Mouse (Mus musculus): ENCODE results near the gene Ccdc121.
"Not testable (repeated sequence)": the region's sequence is repeated elsewhere in the genome, so short reads cannot be mapped to it uniquely, and the experiment has no call there.

The Ccdc121 gene

GRCm38 (mm10) chr1:181510855-181511254, 396 bp downstream of the Ccdc121 start:
- not testable (repeated sequence) for DNase-seq

GRCm38 (mm10) chr1:181505367-181505766, 5.9 kb downstream of the Ccdc121 start:
- no peak for DNase-seq

- DNase-seq = no peak
Measured at GRCm38 (mm10) chr1:181503471-181503870, 7.8 kb downstream of the Ccdc121 start.

DNA sequence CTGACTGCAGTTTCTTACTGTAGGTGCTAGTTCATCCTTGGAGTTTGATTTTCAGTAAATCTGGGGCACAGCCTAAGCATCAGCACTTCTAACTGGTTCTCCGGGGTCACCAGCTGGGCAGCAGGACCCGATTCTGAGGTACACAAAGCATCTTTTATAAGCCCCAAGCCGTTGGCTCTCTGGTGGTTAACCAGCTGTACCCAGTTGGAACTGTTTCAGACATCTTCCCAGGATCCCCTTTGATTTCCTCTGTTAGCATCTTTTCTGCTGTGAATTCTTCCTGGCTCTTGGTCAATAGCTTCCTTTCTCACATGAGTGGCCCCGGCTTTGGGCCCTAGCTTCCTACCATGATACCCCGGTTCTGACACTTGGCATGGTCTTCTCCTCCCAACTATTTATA, 26.6 kb downstream of the Ccdc121 start:
- DNase-seq = no peak

DNA sequence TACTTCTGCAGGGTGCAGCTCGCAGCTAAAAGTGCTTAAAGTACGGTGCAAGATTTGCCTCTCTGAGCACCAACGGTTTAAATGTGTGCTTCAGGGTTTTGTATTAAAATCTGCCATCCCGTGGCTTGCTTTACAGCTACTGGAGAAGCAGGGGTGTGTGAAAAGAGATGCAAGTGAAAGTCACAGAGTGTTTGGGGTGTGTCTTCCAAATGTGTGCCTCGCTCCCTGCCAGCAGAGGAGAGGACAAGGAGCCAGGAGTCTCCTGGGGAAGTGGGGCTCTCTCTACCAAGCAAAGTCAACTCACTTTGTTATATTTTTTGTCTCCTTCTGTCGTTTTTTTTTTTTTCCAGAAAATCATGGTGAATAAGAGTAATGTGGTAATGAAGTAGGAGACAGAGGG, 34.7 kb downstream of the Ccdc121 start:
- no peak for DNase-seq

DNA sequence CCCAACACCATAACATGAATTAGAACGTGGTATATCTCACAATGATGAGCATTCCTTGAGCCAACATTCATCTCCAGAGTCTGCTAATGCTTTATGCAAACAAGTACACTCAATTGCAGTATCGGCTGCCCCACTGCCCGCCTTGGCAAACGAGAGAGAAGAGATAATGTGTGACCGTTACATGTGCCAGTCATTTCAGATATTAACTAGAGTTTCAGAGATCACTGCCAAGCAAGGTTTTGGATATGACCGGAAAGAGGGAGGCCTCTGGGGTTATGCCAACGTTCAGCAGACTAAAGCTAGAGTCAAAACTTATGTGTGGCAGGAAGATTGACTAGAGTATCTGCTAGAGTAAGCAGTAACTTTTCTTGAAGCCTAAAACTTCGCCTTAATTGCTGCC, 35.1 kb downstream of the Ccdc121 start:
- no peak for DNase-seq

DNA sequence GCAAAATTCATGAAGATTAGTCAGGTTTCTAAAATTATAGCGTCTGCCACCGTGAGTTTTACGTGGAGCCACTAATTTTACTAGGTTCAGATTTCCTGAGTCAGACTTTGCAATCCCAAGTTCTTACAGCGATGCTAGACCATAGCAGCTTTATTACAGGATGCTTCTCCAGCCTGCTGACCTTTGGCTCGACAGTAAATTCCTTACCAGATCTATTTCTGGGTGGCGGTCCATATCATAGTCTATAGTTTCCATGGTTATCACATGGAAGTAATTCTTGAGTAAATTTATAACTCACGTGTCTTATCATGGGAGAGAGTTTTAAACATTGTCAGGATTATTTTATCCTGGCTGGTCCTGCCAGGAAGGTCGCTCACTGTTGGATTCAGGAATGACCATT, 41.8 kb downstream of the Ccdc121 start:
- no peak for DNase-seq

DNA sequence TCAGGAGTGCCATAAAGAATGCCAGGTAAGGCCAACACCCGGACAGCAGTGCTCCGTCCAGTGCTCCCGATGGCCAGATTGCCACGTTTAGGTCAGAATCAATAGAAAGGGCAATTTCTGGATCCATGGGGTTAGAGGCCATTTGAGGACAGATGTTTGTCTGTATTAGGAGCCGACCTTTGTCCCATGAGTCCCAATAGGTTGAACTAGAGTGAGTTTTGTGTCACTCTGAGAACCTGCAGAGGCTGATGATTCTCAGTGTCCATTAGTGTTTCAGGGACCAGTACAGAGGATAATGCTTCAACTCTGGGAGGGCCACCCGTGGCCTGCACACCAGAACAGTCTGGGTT, 44.0 kb downstream of the Ccdc121 start:
- no peak for DNase-seq

- peak; percentile 60 for DNase-seq
Measured at GRCm38 (mm10) chr1:181466601-181467320, 44.5 kb downstream of the Ccdc121 start.

GRCm38 (mm10) chr1:181466040-181466439, 45.2 kb downstream of the Ccdc121 start:
- no peak for DNase-seq

GRCm38 (mm10) chr1:181465027-181465426, 46.2 kb downstream of the Ccdc121 start:
- DNase-seq = no peak

DNA sequence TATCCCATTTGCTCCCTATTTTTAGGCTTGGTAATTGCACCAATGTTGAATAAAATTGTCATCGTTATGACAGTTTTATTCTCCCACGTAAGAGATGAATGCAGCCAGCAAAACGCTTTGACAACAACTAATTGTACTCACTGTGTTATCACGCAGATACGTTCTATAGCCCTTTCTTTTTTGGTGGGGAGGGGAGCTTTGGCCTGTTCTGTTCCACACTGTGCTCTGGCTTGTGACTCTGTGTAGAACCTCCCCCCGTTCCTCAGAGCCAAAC, 48.4 kb downstream of the Ccdc121 start:
- DNase-seq = no peak

DNA sequence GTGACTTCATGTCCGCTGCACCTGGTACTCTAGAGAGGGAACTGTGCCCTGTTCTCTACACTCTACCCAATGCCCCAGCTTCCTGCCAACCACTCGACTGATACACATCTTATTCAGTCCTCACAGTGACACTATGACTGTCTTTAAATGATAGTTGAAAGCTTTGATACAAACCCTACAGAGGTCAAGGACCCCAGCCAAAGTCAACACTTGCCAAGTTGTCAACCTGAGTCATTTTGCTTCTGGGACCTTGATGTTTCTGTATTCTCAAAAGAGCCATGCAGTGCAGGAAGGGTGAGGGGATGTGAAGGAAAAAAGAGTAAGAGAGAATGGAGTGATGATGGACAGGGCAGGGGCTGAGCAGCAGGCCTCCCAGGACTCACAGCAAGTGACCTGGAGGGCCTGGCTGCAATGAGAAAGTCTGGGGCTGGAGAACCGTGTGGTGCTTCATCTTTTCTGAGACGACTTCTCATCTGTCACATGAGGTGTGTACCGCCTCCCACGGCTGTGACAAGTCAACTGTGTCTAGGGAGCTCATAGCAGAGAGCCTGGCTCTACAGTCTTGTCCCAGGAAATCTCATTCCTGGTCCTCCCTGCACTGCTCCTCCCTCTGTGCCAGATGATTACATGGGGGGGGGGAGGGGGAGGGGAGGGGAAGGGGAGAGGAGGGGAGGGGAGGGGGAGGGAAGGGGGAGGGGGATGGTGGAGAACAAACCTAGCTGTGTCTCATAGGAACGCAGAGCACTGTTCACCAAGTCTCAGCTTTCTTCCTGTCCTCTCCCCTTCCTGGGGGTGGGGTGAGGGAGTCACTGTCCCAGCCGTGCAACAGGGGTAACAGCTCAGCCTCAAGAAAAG, 49.0 kb downstream of the Ccdc121 start:
- DNase-seq = no peak

DNA sequence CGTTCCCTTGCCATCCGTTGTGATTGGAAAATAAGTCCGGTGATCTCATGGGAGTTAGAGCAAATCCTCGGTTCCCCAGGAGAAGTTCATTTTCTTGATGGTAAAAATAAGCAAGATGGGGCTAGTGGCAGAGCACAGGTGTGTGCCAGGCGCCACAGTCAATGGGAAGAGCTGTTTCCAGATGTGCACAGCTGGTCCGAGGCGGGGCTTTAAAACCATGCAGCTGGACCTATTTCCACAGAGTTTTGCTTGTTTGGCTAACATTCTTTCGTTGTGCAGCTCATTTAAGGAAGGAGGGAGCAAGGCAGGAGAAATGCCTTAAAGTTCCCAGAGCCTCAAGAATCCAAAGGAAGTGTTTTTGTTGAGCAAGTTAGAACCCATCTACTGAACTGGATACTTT, 49.8 kb downstream of the Ccdc121 start:
- DNase-seq = no peak

GRCm38 (mm10) chr1:181460283-181460682, 51.0 kb downstream of the Ccdc121 start:
- DNase-seq = no peak

All from right cerebral cortex, postnatal 4 days (tissue).